Mouse (Mus musculus): Measurements from ENCODE around the gene Sp2. TPM values are rescaled to one million over a fixed set of nuclear protein-coding genes. Genes with fewer than 3 reads are reported as not detected.

Gene Sp2
- polyA plus RNA-seq, 1 experiment from 2014 or later: 20.7 TPM

DNA sequence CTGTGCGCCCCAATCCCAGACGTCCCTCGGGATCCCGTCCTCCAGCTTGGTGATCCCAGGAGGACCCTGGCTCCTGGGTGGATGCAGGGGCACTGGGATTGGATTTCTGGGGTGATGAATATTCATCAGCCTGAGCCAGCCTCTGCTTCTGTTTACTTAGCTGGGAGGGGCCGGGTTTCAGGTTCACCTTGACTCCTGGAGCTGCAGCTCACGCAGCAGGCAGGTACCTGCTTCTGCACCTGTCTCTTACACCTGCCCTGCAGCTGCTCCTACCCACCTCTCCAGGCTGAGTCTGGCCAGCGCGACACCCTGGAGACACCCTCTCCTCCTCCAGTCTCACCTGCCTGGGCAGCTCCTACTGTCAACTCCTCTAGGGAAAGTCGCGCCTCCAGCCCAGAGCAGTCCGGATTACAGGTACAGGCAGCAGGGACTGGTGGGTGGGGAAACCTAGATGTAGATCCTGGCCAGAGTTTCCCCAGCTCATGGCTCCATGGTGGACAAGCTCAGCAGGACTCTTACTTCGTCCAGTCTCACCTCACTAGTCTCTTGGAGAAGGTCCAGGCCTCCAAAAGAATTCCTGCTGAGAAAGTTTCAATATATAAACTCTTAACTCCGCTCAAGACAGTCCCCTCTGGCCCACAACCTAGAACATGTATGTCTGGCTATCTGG lies 53.5 kb downstream of the Sp2 start:
- no peaks in the 10 kb centered on the region for H3K36me3 ChIP-seq (ENCODE audit: inconsistent target)
- no peak overlapping the region for H3K27ac ChIP-seq
- WGBS (ENCODE audit: missing documents): 91% methylated on average over 13 of the region's 13 CpGs
- no peaks in the 10 kb centered on the region for H3K79me2 ChIP-seq (ENCODE audit: inconsistent target)
- H3K4me3 ChIP-seq (ENCODE audit: inconsistent target): no peak overlapping the region

DNA sequence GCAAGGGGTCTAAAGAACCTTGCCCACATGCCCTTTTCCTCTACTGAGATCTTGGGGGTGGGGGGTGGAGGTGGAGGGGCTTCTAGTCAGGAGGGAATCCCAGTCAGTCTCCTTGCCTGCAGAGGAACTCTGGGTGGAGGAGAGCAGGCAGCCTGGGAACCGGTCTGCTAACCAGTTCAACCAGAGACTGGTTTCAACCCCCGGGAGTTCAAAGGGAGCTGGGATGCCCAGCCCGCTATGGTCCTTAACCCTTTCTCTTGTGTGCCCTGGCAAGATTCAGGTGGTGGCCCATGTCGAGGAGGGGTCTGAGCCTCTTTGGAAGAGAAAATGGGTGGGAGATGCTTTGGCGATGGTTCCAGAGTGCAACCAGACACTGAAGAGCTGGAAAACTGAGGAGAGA lies 54.1 kb downstream of the Sp2 start:
- H3K79me2 ChIP-seq (ENCODE audit: inconsistent target): no peaks in the 10 kb centered on the region
- H3K27ac ChIP-seq: no peak overlapping the region
- WGBS (ENCODE audit: missing documents): 93% methylated on average over 5 of the region's 5 CpGs
- no peak overlapping the region for H3K4me3 ChIP-seq (ENCODE audit: inconsistent target)
- no peaks in the 10 kb centered on the region for H3K36me3 ChIP-seq (ENCODE audit: inconsistent target)

GRCm38 (mm10) chr11:96928088-96928487 lies 54.7 kb downstream of the Sp2 start, which contains the start of gene Prr15l:
Gene Prr15l (plus strand): TSS chr11:96928104.
- Histone ChIP-seq H3K27ac (no peak within 1 kb of the TSS), H3K4me3 (ENCODE audit: inconsistent target) (no peak within 1 kb of the TSS), H3K79me2 (ENCODE audit: inconsistent target) (no peaks in the 10 kb centered on the region), H3K36me3 (ENCODE audit: inconsistent target) (no peaks in the 10 kb centered on the region)
- 89% methylated on average over 2 of the region's 2 CpGs for WGBS (ENCODE audit: missing documents)

- Histone ChIP-seq H3K36me3 (ENCODE audit: inconsistent target) (no peaks in the 10 kb centered on the region), H3K79me2 (ENCODE audit: inconsistent target) (no peaks in the 10 kb centered on the region), H3K27ac (no peak overlapping the region), H3K4me3 (ENCODE audit: inconsistent target) (no peak overlapping the region)
- 93% methylated on average over 5 of the region's 5 CpGs for WGBS (ENCODE audit: missing documents)
These were observed 56.2 kb downstream of the Sp2 start for GRCm38 (mm10) chr11:96926587-96926986.

GRCm38 (mm10) chr11:96925469-96926148 lies 57.1 kb downstream of the Sp2 start:
- no peak overlapping the region for H3K4me3 ChIP-seq (ENCODE audit: inconsistent target)
- H3K79me2 ChIP-seq (ENCODE audit: inconsistent target): no peaks in the 10 kb centered on the region
- no peak overlapping the region for H3K27ac ChIP-seq
- H3K36me3 ChIP-seq (ENCODE audit: inconsistent target): no peaks in the 10 kb centered on the region
- 75% methylated on average over 10 of the region's 12 CpGs for WGBS (ENCODE audit: missing documents)

- H3K27ac ChIP-seq: no peak overlapping the region
- no peak overlapping the region for H3K4me3 ChIP-seq (ENCODE audit: inconsistent target)
- no peaks in the 10 kb centered on the region for H3K36me3 ChIP-seq (ENCODE audit: inconsistent target)
- H3K79me2 ChIP-seq (ENCODE audit: inconsistent target): no peaks in the 10 kb centered on the region
- WGBS (ENCODE audit: missing documents): 52% methylated on average over 11 of the region's 11 CpGs
These were observed 57.9 kb downstream of the Sp2 start for GRCm38 (mm10) chr11:96924861-96925260.

GRCm38 (mm10) chr11:96919003-96919402 lies 63.8 kb downstream of the Sp2 start:
- Histone ChIP-seq H3K4me3 (ENCODE audit: inconsistent target) (no peak overlapping the region), H3K36me3 (ENCODE audit: inconsistent target) (no peaks in the 10 kb centered on the region), H3K27ac (no peak overlapping the region), H3K79me2 (ENCODE audit: inconsistent target) (no peaks in the 10 kb centered on the region)
- WGBS (ENCODE audit: missing documents): 85% methylated on average over 6 of the region's 6 CpGs

- no peak overlapping the region for H3K4me3 ChIP-seq (ENCODE audit: inconsistent target)
- no peaks in the 10 kb centered on the region for H3K79me2 ChIP-seq (ENCODE audit: inconsistent target)
- WGBS (ENCODE audit: missing documents): 82% methylated on average over 6 of the region's 6 CpGs
- H3K36me3 ChIP-seq (ENCODE audit: inconsistent target): no peaks in the 10 kb centered on the region
- no peak overlapping the region for H3K27ac ChIP-seq
These were observed 65.3 kb downstream of the Sp2 start for GRCm38 (mm10) chr11:96917415-96917814.

DNA sequence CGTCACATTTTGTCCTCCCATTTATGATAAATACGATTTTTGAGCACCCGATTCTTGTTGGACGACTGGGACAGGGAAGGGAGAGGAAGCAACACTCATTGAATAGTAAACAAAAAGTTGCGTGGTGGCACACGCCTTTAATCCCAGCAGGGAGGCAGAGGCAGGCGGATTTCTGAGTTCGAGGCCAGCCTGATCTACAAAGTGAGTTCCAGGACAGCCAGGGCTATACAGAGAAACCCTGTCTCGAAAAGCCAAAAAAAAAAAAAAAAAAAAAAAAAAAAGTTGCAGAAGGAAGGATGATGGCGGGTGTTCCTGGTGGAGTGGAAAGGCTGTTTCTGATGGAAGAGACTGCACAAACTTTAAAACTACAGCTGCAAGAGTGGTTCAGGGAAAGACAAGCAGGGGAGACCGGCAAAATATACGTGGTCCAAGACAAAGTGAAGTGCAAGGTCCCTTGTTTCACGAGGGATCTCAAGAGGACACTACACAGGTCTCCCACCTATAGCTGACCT lies 65.8 kb downstream of the Sp2 start:
- H3K27ac ChIP-seq: peak overlapping the region; percentile 27; the same call in 1 of the 2 replicates
- WGBS (ENCODE audit: missing documents): 24% methylated on average over 10 of the region's 13 CpGs
- no peaks in the 10 kb centered on the region for H3K79me2 ChIP-seq (ENCODE audit: inconsistent target)
- H3K4me3 ChIP-seq (ENCODE audit: inconsistent target): peak overlapping the region; percentile 65
- no peaks in the 10 kb centered on the region for H3K36me3 ChIP-seq (ENCODE audit: inconsistent target)

DNA sequence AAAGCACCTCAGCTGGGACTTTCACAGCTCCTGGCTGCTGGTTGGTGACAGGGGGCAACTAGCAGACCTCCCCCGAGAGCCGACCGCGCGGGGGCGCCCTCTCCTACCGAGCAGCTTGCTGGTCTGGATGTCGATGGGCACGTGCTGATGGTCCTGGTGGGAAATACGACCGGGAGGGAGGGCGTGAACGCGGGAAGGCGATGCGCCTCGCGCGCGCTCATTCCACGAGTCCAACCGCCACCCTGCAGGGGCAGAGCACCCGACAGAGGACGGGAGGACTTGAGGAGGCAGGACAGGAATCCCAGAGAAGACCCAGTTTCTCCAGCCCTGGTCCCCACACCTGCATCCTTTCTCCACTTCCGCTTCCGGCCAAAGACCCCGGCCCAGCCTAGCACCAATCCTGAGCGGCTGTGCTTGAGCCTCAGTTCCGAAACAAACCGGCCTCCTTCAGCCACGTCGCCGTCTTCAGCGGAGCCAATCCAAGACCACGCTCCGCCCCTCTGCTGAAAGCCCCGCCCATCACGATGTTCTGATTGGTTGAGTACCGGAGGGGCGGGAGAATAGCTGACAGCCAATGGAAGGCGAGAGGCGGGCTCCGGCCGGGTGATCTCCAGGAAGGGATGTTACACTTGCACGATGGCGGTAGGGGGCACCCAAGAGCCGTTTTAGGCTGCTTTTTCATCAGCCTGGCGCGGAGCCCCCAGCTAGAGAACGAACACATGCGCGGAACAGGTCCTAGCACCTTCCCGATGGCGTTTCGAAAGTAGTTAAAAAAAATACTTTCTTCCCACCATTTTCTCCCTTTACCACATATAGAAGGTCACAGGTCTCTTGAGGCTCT lies 66.5 kb downstream of the Sp2 start, which contains the start of gene Cdk5rap3:
Gene Cdk5rap3, minus strand, starts transcription at position 453 of the 841 bp plus-strand sequence.
- H3K36me3 ChIP-seq (ENCODE audit: inconsistent target): peaks cover 4% of the 10 kb centered on the region; the same call in 1 of the 2 replicates
- peak within 1 kb of the TSS; percentile 27 for H3K27ac ChIP-seq
- H3K4me3 ChIP-seq (ENCODE audit: inconsistent target): peak within 1 kb of the TSS; percentile 65
- H3K79me2 ChIP-seq (ENCODE audit: inconsistent target): no peaks in the 10 kb centered on the region
- under 1% methylated on average over 54 of the region's 55 CpGs for WGBS (ENCODE audit: missing documents)

GRCm38 (mm10) chr11:96912682-96913081 lies 70.1 kb downstream of the Sp2 start:
- Histone ChIP-seq H3K27ac (no peak overlapping the region), H3K4me3 (ENCODE audit: inconsistent target) (no peak overlapping the region), H3K36me3 (ENCODE audit: inconsistent target) (peaks cover 6% of the 10 kb centered on the region; the same call in 1 of the 2 replicates), H3K79me2 (ENCODE audit: inconsistent target) (no peaks in the 10 kb centered on the region)
- 64% methylated on average over 11 of the region's 11 CpGs for WGBS (ENCODE audit: missing documents)

GRCm38 (mm10) chr11:96910003-96910402 lies 72.8 kb downstream of the Sp2 start:
- WGBS (ENCODE audit: missing documents): 44% methylated on average over 7 of the region's 7 CpGs
- no peak overlapping the region for H3K27ac ChIP-seq
- no peak overlapping the region for H3K4me3 ChIP-seq (ENCODE audit: inconsistent target)
- H3K79me2 ChIP-seq (ENCODE audit: inconsistent target): no peaks in the 10 kb centered on the region
- H3K36me3 ChIP-seq (ENCODE audit: inconsistent target): peaks cover 6% of the 10 kb centered on the region; the same call in 1 of the 2 replicates

GRCm38 (mm10) chr11:96908594-96908993 lies 74.2 kb downstream of the Sp2 start:
- H3K4me3 ChIP-seq (ENCODE audit: inconsistent target): no peak overlapping the region
- WGBS (ENCODE audit: missing documents): 95% methylated on average over 11 of the region's 12 CpGs
- H3K36me3 ChIP-seq (ENCODE audit: inconsistent target): peaks cover 6% of the 10 kb centered on the region; the same call in 1 of the 2 replicates
- H3K79me2 ChIP-seq (ENCODE audit: inconsistent target): no peaks in the 10 kb centered on the region
- H3K27ac ChIP-seq: no peak overlapping the region

GRCm38 (mm10) chr11:96906431-96907161 lies 76.2 kb downstream of the Sp2 start:
- WGBS (ENCODE audit: missing documents): 92% methylated on average over 15 of the region's 15 CpGs

More at GRCm38 (mm10) chr11:96906431-96907161, 76.2 kb downstream of the Sp2 start:
- Histone ChIP-seq H3K27ac (no peak overlapping the region), H3K4me3 (ENCODE audit: inconsistent target) (no peak overlapping the region), H3K79me2 (ENCODE audit: inconsistent target) (no peaks in the 10 kb centered on the region), H3K36me3 (ENCODE audit: inconsistent target) (peaks cover 6% of the 10 kb centered on the region; the same call in 1 of the 2 replicates)
